Mouse (Mus musculus) liver, embryonic 13.5 days (tissue): ENCODE data around the gene 4930426L09Rik. TPM values are rescaled to one million over a fixed set of nuclear protein-coding genes. Genes with fewer than 3 reads are reported as not detected.
A peak's percentile ranks its signal among the peaks of the same experiment; 100 is the strongest.

Source experiments
- ATAC-seq: fragments of 200-750 bp; cut with Nextera tagmentation; 2 replicates; pipeline ENCODE4 v1.8.0; 2017; ENCODE audit warnings: low read depth, mild to moderate bottlenecking, moderate number of reproducible peaks, moderate library complexity
- DNase-seq: peaks from one replicate; pipeline ENCODE4 v3.0.0; 2022
- H3K27ac ChIP-seq: fragments of 300-500 bp; sonication (generic); 2 replicates; pipeline ENCODE4 v1.5.1; 2015; ENCODE audit warnings: moderate library complexity, mild to moderate bottlenecking, inconsistent platforms
- H3K27me3 ChIP-seq: fragments of 300-500 bp; sonication (generic); 2 replicates; pipeline ENCODE4 v1.6.1; 2015; ENCODE audit warnings: mild to moderate bottlenecking, inconsistent platforms
- H3K36me3 ChIP-seq: fragments of 300-500 bp; sonication (generic); 2 replicates; pipeline ENCODE4 v1.6.1; 2015; ENCODE audit warnings: mild to moderate bottlenecking, inconsistent platforms
- H3K4me1 ChIP-seq: fragments of 300-500 bp; sonication (generic); replicated peaks from 2 replicates; pipeline ENCODE4 v1.6.1; 2015; ENCODE audit warnings: inconsistent platforms
- H3K4me2 ChIP-seq: fragments of 300-500 bp; sonication (generic); 2 replicates; pipeline ENCODE4 v1.6.1; 2015; ENCODE audit warnings: inconsistent platforms, mild to moderate bottlenecking, moderate library complexity
- H3K4me3 ChIP-seq: fragments of 300-500 bp; sonication (generic); replicated peaks from 2 replicates; pipeline ENCODE4 v1.5.1; 2015; ENCODE audit warnings: mild to moderate bottlenecking, inconsistent platforms
- H3K9ac ChIP-seq: fragments of 300-500 bp; sonication (generic); 2 replicates; pipeline ENCODE4 v1.6.1; 2015; ENCODE audit warnings: mild to moderate bottlenecking, inconsistent platforms
- H3K9me3 ChIP-seq: fragments of 300-500 bp; sonication (generic); replicated peaks from 2 replicates; pipeline ENCODE4 v1.6.1; 2016; ENCODE audit warnings: inconsistent platforms
- WGBS: fragments of 180-500 bp; shearing (Covaris S2); methylation state at CpG from one replicate; pipeline ENCODE4 v1.1.7; 2015; ENCODE audit not compliant: insufficient replicate concordance; 5-methylcytosine and 5-hydroxymethylcytosine counted together
- polyA plus RNA-seq: library from polyadenylated mRNA; unstranded; fragments of >200 nt; fragmentation: Nextera tagmentation; extraction: Ambion mirVana; gene quantifications from 2 replicates; pipeline ENCODE4 v1.2.1, GENCODE M21; 2015

The 4930426L09Rik gene
- polyA plus RNA-seq, 1 experiment from 2014 or later = 0.22 TPM

GRCm38 (mm10) chr2:19018034-19018433, 19.9 kb downstream of the 4930426L09Rik start:
- H3K36me3 ChIP-seq = no peaks in the 10 kb centered on the region
- H3K4me1 ChIP-seq = peaks cover 25% of the 10 kb centered on the region
- ATAC-seq = no peak
- H3K4me3 ChIP-seq = no peak overlapping the region
- DNase-seq = no peak
- WGBS = 71% methylated on average over 2 of the region's 2 CpGs
- no peak overlapping the region for H3K9ac ChIP-seq
- no peak overlapping the region for H3K27ac ChIP-seq
- no peaks in the 10 kb centered on the region for H3K9me3 ChIP-seq
- H3K27me3 ChIP-seq = no peaks in the 10 kb centered on the region
- no peak overlapping the region for H3K4me2 ChIP-seq

DNA sequence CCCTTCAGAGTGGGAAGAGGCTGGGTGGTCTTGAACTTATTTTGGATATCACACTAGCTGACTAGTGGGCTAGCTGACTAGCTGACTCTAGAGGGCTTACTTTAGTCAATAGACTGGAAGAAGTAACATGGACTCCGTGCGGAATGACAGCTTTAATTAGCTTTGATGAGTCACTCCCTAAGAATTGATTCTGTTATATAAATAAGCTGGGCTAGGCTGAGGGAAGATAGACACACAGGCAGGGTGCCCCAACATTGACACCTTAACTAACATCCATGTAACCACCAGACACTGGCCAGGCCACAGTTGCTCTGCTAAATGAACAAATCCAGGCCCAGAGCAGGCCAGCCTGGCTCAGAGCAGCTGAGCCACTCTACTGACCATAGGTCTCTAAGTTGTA, 26.7 kb downstream of the 4930426L09Rik start:
- no peaks in the 10 kb centered on the region for H3K4me1 ChIP-seq
- no peaks in the 10 kb centered on the region for H3K9me3 ChIP-seq

GRCm38 (mm10) chr2:19037430-19037829, 39.3 kb downstream of the 4930426L09Rik start:
- Histone ChIP-seq H3K9me3 (no peaks in the 10 kb centered on the region), H3K36me3 (no peaks in the 10 kb centered on the region), H3K27me3 (no peaks in the 10 kb centered on the region), H3K9ac (no peak overlapping the region), H3K4me2 (no peak overlapping the region), H3K4me1 (no peaks in the 10 kb centered on the region; the same call in 1 of the 2 replicates), H3K27ac (no peak overlapping the region), H3K4me3 (no peak overlapping the region)
- DNase-seq (no peak), ATAC-seq (no peak)
- WGBS = 47% methylated on average over 4 of the region's 4 CpGs

More for the DNA sequence above, 26.7 kb downstream of the 4930426L09Rik start:
- Histone ChIP-seq H3K4me3 (no peak overlapping the region), H3K36me3 (no peaks in the 10 kb centered on the region), H3K27ac (no peak overlapping the region), H3K4me2 (no peak overlapping the region), H3K9ac (no peak overlapping the region), H3K27me3 (no peaks in the 10 kb centered on the region)
- ATAC-seq = no peak
- no peak for DNase-seq
- 74% methylated on average over 2 of the region's 2 CpGs for WGBS

DNA sequence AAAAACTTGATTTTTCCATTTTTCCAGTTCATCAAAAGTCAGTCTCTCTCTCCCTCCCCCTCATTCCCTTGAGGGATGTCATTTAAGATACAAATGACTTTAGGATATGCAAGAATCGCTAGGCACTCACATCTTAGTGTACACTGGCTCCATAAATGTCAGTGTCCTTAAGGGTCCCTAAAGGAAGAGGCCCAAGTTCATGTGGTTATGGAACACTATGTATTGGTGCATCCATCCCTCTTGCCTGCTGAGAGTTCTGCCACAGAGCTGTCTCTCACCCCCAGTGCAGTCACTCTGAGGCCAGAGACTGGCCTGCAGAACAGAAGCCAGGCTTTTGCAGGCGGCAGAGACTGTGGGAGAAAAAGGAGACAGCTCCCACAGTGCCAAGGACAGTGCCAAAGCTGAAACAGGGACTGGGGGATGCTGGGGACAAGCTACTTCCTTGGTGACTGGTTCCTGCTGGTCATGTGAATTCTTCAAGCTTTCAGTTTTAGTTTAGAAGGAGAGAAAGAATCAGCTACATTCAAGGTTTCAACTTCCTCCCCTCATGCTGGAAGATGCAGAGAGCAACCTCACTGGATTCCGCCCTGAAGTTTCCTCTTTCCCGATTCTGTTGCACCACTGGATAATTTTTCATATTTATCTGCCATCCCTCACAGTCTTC, 39.9 kb downstream of the 4930426L09Rik start:
- no peak for DNase-seq
- WGBS = 56% methylated on average over 4 of the region's 4 CpGs
- Histone ChIP-seq H3K4me3 (no peak overlapping the region), H3K9ac (no peak overlapping the region), H3K27me3 (no peaks in the 10 kb centered on the region), H3K36me3 (no peaks in the 10 kb centered on the region), H3K4me2 (no peak overlapping the region), H3K4me1 (no peaks in the 10 kb centered on the region; the same call in 1 of the 2 replicates), H3K9me3 (no peaks in the 10 kb centered on the region), H3K27ac (peak overlapping the region; percentile 29; the same call in 1 of the 2 replicates)
- no peak for ATAC-seq

DNA sequence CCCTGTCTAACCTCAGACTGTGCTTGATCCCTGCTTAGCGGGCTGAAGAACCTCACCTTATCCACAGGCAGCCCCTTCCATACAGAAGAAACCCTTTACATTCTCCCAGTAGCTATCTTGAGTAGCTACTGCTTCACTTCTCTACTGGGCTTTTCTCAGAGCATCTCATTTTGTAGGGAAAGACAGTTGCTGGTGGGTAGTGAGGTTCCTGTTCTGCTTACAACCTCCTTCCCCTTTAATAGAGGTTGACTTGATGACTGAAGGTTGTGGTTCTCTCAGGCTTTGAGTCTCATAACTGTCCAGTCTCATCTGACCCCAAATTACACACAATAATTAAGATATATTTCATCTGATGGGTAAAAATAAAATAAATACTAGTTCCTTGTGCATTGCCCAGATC, 50.1 kb downstream of the 4930426L09Rik start:
- H3K9me3 ChIP-seq = no peaks in the 10 kb centered on the region
- no peaks in the 10 kb centered on the region for H3K36me3 ChIP-seq
- H3K27me3 ChIP-seq = no peaks in the 10 kb centered on the region
- ATAC-seq = no peak
- no peak overlapping the region for H3K27ac ChIP-seq
- H3K9ac ChIP-seq = no peak overlapping the region
- H3K4me2 ChIP-seq = no peak overlapping the region
- no peak for DNase-seq
- H3K4me3 ChIP-seq = no peak overlapping the region
- no peaks in the 10 kb centered on the region for H3K4me1 ChIP-seq
- WGBS = 46% methylated on average over 1 of the region's 1 CpGs

- no peak overlapping the region for H3K27ac ChIP-seq
- 59% methylated on average over 1 of the region's 1 CpGs for WGBS
- DNase-seq (no peak), ATAC-seq (no peak)
- H3K36me3 ChIP-seq = no peaks in the 10 kb centered on the region
- no peak overlapping the region for H3K9ac ChIP-seq
- H3K27me3 ChIP-seq = no peaks in the 10 kb centered on the region
- H3K4me1 ChIP-seq = no peaks in the 10 kb centered on the region
- no peak overlapping the region for H3K4me3 ChIP-seq
- no peaks in the 10 kb centered on the region for H3K9me3 ChIP-seq
- H3K4me2 ChIP-seq = no peak overlapping the region
These were observed 51.2 kb downstream of the 4930426L09Rik start for GRCm38 (mm10) chr2:19049341-19049740.

Other genes starting within 250 kb of the 4930426L09Rik start
- 15.8 and 18.8 TPM in 2 replicates for gene Pip4k2a, start 217 bp upstream of the 4930426L09Rik start, polyA plus RNA-seq
- 0.03 and 0.06 TPM in 2 replicates for gene Armc3, start 201.0 kb downstream of the 4930426L09Rik start, polyA plus RNA-seq